ENCODE assay signal across 8 mouse cellular contexts in genomic region chr3:79886357-79887091, GRCm38 (mm10). TPM values are rescaled to one million over a fixed set of nuclear protein-coding genes. Genes with fewer than 3 reads are reported as not detected.
DNase-seq lines count a peak whose midpoint lies in the region; TF ChIP-seq lines count a peak whose summit lies in the region.

No protein-coding gene starts in this region.

- H3K27me3 ChIP-seq in kidney, adult 2 months (replicated peaks; ENCODE audit: control insufficient read depth, insufficient read depth, low read length): no peaks in the 10 kb centered on the region

- intact Hi-C loops in left cerebral cortex, postnatal 14 days (cut with DNase I): loop anchor here (10.0 kb wide), 1 partner anchor 918 kb away; the partner anchor contains the start of gene Gria2

- no peak for DNase-seq in kidney, adult 2 months
- DNase-seq in kidney, adult 18-20 months: no peak
- peak; percentile 71 to 75 for DNase-seq in heart, adult 9 months (ENCODE audit: low spot score in 2 of 2)
- DNase-seq in kidney, postnatal 14 days: peak; percentile 26
- DNase-seq in testis, postnatal 14 days (ENCODE audit: low spot score): peak; percentile 14
- no peak for DNase-seq in left cerebral cortex, postnatal 14 days (ENCODE audit: low spot score in 2 of 2)

- H3K4me1 ChIP-seq in kidney, adult 2 months (ENCODE audit: control insufficient read depth, insufficient read depth, low read length): 0 out of 2 replicates have a peak, but pooled peaks cover 3% of the 10 kb centered on the region
- H3K4me1 ChIP-seq in bone marrow, adult 2 months (ENCODE audit: control insufficient read depth, insufficient read depth, low read length): no peaks in the 10 kb centered on the region

- peak; percentile 33 for TF ChIP-seq CTCF in kidney, adult 2 months (conservative IDR thresholded peaks at IDR 0.05; ENCODE audit: insufficient read depth, insufficient read length, low read depth, low read length)
- TF ChIP-seq CTCF in bone marrow, adult 2 months (IDR thresholded peaks at IDR 0.05; ENCODE audit: control insufficient read depth, insufficient read depth, low read length): 0 out of 2 replicates have a peak, but pooled peaks have one; percentile 18

- H3K27ac ChIP-seq in kidney, adult 2 months (ENCODE audit: insufficient read depth, low read depth, low read length): no peak overlapping the region
- no peak overlapping the region for H3K27ac ChIP-seq in bone marrow, adult 2 months (ENCODE audit: control insufficient read depth, insufficient read depth, low read depth, low read length, poor library complexity)
- H3K27ac ChIP-seq in macrophage: peak overlapping the region; percentile 94

- TF ChIP-seq POLR2A in kidney, adult 2 months (IDR thresholded peaks at IDR 0.05; ENCODE audit: low read depth, low read length): no peak
- no peak for TF ChIP-seq POLR2A in bone marrow, adult 2 months (IDR thresholded peaks at IDR 0.05; ENCODE audit: borderline replicate concordance, control insufficient read depth, low read depth, low read length)

- H3K4me3 ChIP-seq in kidney, adult 2 months (ENCODE audit: insufficient read depth, low read depth, low read length): peak overlapping the region; percentile 44
- H3K4me3 ChIP-seq in bone marrow, adult 2 months (replicated peaks; ENCODE audit: control insufficient read depth, low read depth, low read length): peak overlapping the region; percentile 16
- peak overlapping the region; percentile 84 for H3K4me3 ChIP-seq in macrophage (ENCODE audit: inconsistent target)

- peaks cover 45% of the 10 kb centered on the region for H3K79me2 ChIP-seq in macrophage (ENCODE audit: inconsistent target)

- 59% methylated on average over 23 of the region's 23 CpGs for WGBS in kidney, adult 2 months
- WGBS in bone marrow, adult 2 months: 41% methylated on average over 23 of the region's 23 CpGs
- WGBS in macrophage (ENCODE audit: missing documents): 49% methylated on average over 23 of the region's 23 CpGs

- H3K36me3 ChIP-seq in kidney, adult 2 months (ENCODE audit: control insufficient read depth, insufficient read depth, low read length): no peaks in the 10 kb centered on the region
- H3K36me3 ChIP-seq in macrophage (ENCODE audit: inconsistent target): no peaks in the 10 kb centered on the region

RNA-seq across cellular contexts. Expression of gene Fam198b, which starts 2.2 kb away (rescaled TPM):
- polyA plus RNA-seq in kidney, adult 2 months (2012; rRNA removed): 2.1 and 2.4 TPM in 2 replicates
- polyA plus RNA-seq in bone marrow, adult 2 months (2011; ENCODE audit: insufficient read depth, insufficient read length, low replicate concordance, missing spikeins): 0.23 and 1.0 TPM in 2 replicates
- total RNA-seq in macrophage (2018; cell fraction: chromatin; rRNA removed): 10 to 100 TPM in 7 of 26 experiments, 1 to 10 TPM in 15, under 1 TPM in 4; 0.60 to 42.3 (median 4.2) TPM
- total RNA-seq in macrophage (2018; cell fraction: cytosol; rRNA removed): 10 to 100 TPM in 14 of 26 experiments, 1 to 10 TPM in 12; 6.5 to 36.9 (median 14.3) TPM
- 10 to 100 TPM in 13 of 26 experiments, 1 to 10 TPM in 13; 3.4 to 48.4 (median 9.7) TPM for total RNA-seq in macrophage (2018; cell fraction: nucleus; rRNA removed)
- polyA plus RNA-seq in macrophage (2018): 16.9 to 30.2 TPM (median 26.1 TPM) in 3 replicates
- 10 to 100 TPM; 13.8 to 16.4 TPM for total RNA-seq in left cerebral cortex, postnatal 14 days (2021)

RNA-seq across cellular contexts. Expression of gene Tmem144, which starts 34.0 kb away (rescaled TPM):
- polyA plus RNA-seq in kidney, adult 2 months (2012; rRNA removed): 7.1 and 7.4 TPM in 2 replicates
- polyA plus RNA-seq in bone marrow, adult 2 months (2011; ENCODE audit: insufficient read depth, insufficient read length, low replicate concordance, missing spikeins): not detected in 2 replicates
- 10 to 100 TPM in 10 of 26 experiments, 1 to 10 TPM in 16; 1.7 to 33.6 (median 9.2) TPM for total RNA-seq in macrophage (2018; cell fraction: chromatin; rRNA removed)
- 10 to 100 TPM in 12 of 26 experiments, 1 to 10 TPM in 14; 3.2 to 22.9 (median 8.2) TPM for total RNA-seq in macrophage (2018; cell fraction: cytosol; rRNA removed)
- total RNA-seq in macrophage (2018; cell fraction: nucleus; rRNA removed): 10 to 100 TPM in 16 of 26 experiments, 1 to 10 TPM in 10; 2.5 to 38.9 (median 11.4) TPM
- polyA plus RNA-seq in macrophage (2018): 9.9 to 16.8 TPM (median 15.2 TPM) in 3 replicates
- total RNA-seq in left cerebral cortex, postnatal 14 days (2021): 10 to 100 TPM in 1 of 2 experiments, 1 to 10 TPM in 1; 8.9 to 11.8 TPM

Comparison
In these comparisons a context has a peak if more than half of its experiments do, and no peak if none do; other contexts are left out.
1. DNase-seq: peak in heart, adult 9 months (2 of 2), kidney, postnatal 14 days (single experiment) and testis, postnatal 14 days (single experiment); none in kidney, adult 2 months (single experiment), kidney, adult 18-20 months (single experiment) and left cerebral cortex, postnatal 14 days (0 of 2).
2. H3K4me3 ChIP-seq: peak in every context shown above with its lines; median percentile 84 in macrophage; 44 in kidney, adult 2 months; 16 in bone marrow, adult 2 months.